11 mouse cellular contexts compared by ENCODE assay signal in genomic region chr17:35103221-35103690, GRCm38 (mm10). TPM values are rescaled to one million over a fixed set of nuclear protein-coding genes. Genes with fewer than 3 reads are reported as not detected.
A peak's percentile ranks its signal among the peaks of the same experiment; 100 is the strongest.
DNase-seq lines count a peak whose midpoint lies in the region; ATAC-seq lines count a peak whose summit lies in the region.
"Had no signal": no experiment of that assay in that cellular context is flagged by ENCODE, and none has a peak within 500 bp of the region (broad histone marks: within the 10 kb centered on the region; RNA-seq: fewer than 3 reads in every experiment).

No protein-coding gene starts in this region.

- H3K27me3 ChIP-seq in kidney, embryonic 14.5 days (ENCODE audit: control insufficient read depth, insufficient read depth, low read length): no peaks in the 10 kb centered on the region
- H3K27me3 ChIP-seq in intestine, embryonic 15.5 days (replicated peaks): no peaks in the 10 kb centered on the region

- peaks cover 10% of the 10 kb centered on the region; the same call in 1 of the 2 replicates for H3K4me1 ChIP-seq in kidney, embryonic 14.5 days (ENCODE audit: control insufficient read depth, insufficient read depth, low read length)
- H3K4me1 ChIP-seq in intestine, embryonic 15.5 days (replicated peaks): peaks cover 35% of the 10 kb centered on the region

- no peak overlapping the region for H3K4me3 ChIP-seq in kidney, embryonic 14.5 days (ENCODE audit: low read length)
- no peak overlapping the region for H3K4me3 ChIP-seq in intestine, embryonic 15.5 days (replicated peaks)

- H3K9ac ChIP-seq in kidney, embryonic 14.5 days (ENCODE audit: low read depth, low read length): no peak overlapping the region
- peak overlapping the region; percentile 8; the same call in 1 of the 2 replicates for H3K9ac ChIP-seq in intestine, embryonic 15.5 days

- DNase-seq in kidney, adult 11 months: peak; percentile 85
- DNase-seq in kidney, postnatal 10 days: peak; percentile 69
- peak; percentile 23 for DNase-seq in skeletal muscle tissue, adult 2 months (ENCODE audit: low read depth, low spot score)
- DNase-seq in testis, postnatal 10 days (ENCODE audit: low spot score): no peak
- no peak for DNase-seq in MN1 (ENCODE audit: low spot score)
- DNase-seq: heart, postnatal 4 days; right cerebral cortex, postnatal 4 days had no signal

- no peak overlapping the region for H3K4me2 ChIP-seq in kidney, embryonic 14.5 days (replicated peaks; ENCODE audit: low read depth, low read length)
- 0 out of 2 replicates have a peak overlapping the region, but pooled peaks have one; percentile 9 for H3K4me2 ChIP-seq in intestine, embryonic 15.5 days (replicated peaks)

- 64% methylated on average over 6 of the region's 6 CpGs for WGBS in kidney, embryonic 14.5 days
- WGBS in intestine, embryonic 15.5 days: 46% methylated on average over 6 of the region's 6 CpGs

- H3K9me3 ChIP-seq in kidney, embryonic 14.5 days (ENCODE audit: control insufficient read depth, low read length): no peaks in the 10 kb centered on the region
- H3K9me3 ChIP-seq in intestine, embryonic 15.5 days: no peaks in the 10 kb centered on the region

- H3K36me3 ChIP-seq in kidney, embryonic 14.5 days (ENCODE audit: control insufficient read depth, insufficient read depth, low read length): peaks cover 53% of the 10 kb centered on the region
- H3K36me3 ChIP-seq in intestine, embryonic 15.5 days: peaks cover 32% of the 10 kb centered on the region

- H3K27ac ChIP-seq in kidney, embryonic 14.5 days (ENCODE audit: low read depth, low read length): no peak overlapping the region
- peak overlapping the region; percentile 73 for H3K27ac ChIP-seq in intestine, embryonic 15.5 days

- no peak for ATAC-seq in kidney, embryonic 14.5 days (ENCODE audit: low FRiP score, low TSS enrichment)
- peak; percentile 75 for ATAC-seq in intestine, embryonic 15.5 days

RNA-seq across cellular contexts. Expression of gene Ly6g5c, which starts 4.8 kb away (rescaled TPM):
- polyA plus RNA-seq in kidney, embryonic 14.5 days (2014; fragmentation: Nextera tagmentation; extraction: Ambion mirVana): not detected in 2 replicates
- polyA plus RNA-seq in intestine, embryonic 15.5 days (2015; fragmentation: Nextera tagmentation; extraction: Ambion mirVana): not detected in 2 replicates
- polyA plus RNA-seq: limb, embryonic 11.5 days; midbrain, postnatal 0 days had no signal

RNA-seq across cellular contexts. Expression of gene Ly6g5b, which starts 12.0 kb away (rescaled TPM):
- 1.2 and 1.3 TPM in 2 replicates for polyA plus RNA-seq in kidney, embryonic 14.5 days (2014; fragmentation: Nextera tagmentation; extraction: Ambion mirVana)
- polyA plus RNA-seq in intestine, embryonic 15.5 days (2015; fragmentation: Nextera tagmentation; extraction: Ambion mirVana): 0.83 and 0.85 TPM in 2 replicates

RNA-seq across cellular contexts. Expression of gene Abhd16a, which starts 14.2 kb away (rescaled TPM):
- polyA plus RNA-seq in kidney, embryonic 14.5 days (2014; fragmentation: Nextera tagmentation; extraction: Ambion mirVana): 73.9 and 85.7 TPM in 2 replicates
- 92.1 and 96.4 TPM in 2 replicates for polyA plus RNA-seq in intestine, embryonic 15.5 days (2015; fragmentation: Nextera tagmentation; extraction: Ambion mirVana)

RNA-seq across cellular contexts. Expression of gene Ly6g6f, which starts 17.8 kb away (rescaled TPM):
- polyA plus RNA-seq in kidney, embryonic 14.5 days (2014; fragmentation: Nextera tagmentation; extraction: Ambion mirVana): 0.31 and 0.34 TPM in 2 replicates
- polyA plus RNA-seq in intestine, embryonic 15.5 days (2015; fragmentation: Nextera tagmentation; extraction: Ambion mirVana): 0.24 and 0.33 TPM in 2 replicates
- polyA plus RNA-seq: midbrain, postnatal 0 days had no signal

RNA-seq across cellular contexts. Expression of gene Gpank1, which starts 18.0 kb away (rescaled TPM):
- polyA plus RNA-seq in kidney, embryonic 14.5 days (2014; fragmentation: Nextera tagmentation; extraction: Ambion mirVana): 19.4 and 20.8 TPM in 2 replicates
- 17.7 and 19.1 TPM in 2 replicates for polyA plus RNA-seq in intestine, embryonic 15.5 days (2015; fragmentation: Nextera tagmentation; extraction: Ambion mirVana)

Comparison
In these comparisons a context has a peak if more than half of its experiments do, and no peak if none do; other contexts are left out.
1. DNase-seq: peak in kidney, adult 11 months (single experiment), kidney, postnatal 10 days (single experiment) and skeletal muscle tissue, adult 2 months (single experiment); none in testis, postnatal 10 days (single experiment) and MN1 (single experiment).